Mouse (Mus musculus) hindbrain, postnatal 0 days (tissue): ENCODE data around the gene Olfm4. TPM values are rescaled to one million over a fixed set of nuclear protein-coding genes. Genes with fewer than 3 reads are reported as not detected.

Source experiments
- ATAC-seq: fragments of 200-750 bp; cut with Nextera tagmentation; 2 replicates; pipeline ENCODE4 v1.8.0; 2017; ENCODE audit warnings: mild to moderate bottlenecking, moderate TSS enrichment, moderate library complexity
- DNase-seq: peaks from one replicate; pipeline ENCODE4 v3.0.0-alpha.2; 2015; ENCODE audit warnings: low spot score
- H3K27ac ChIP-seq: fragments of 300-500 bp; sonication (generic); 2 replicates; pipeline ENCODE4 v1.5.1; 2014; ENCODE audit warnings: mild to moderate bottlenecking
- H3K27me3 ChIP-seq: fragments of 300-500 bp; sonication (generic); 2 replicates; pipeline ENCODE4 v1.6.1; 2014; ENCODE audit warnings: low read length, mixed read lengths; ENCODE audit not compliant: insufficient read depth
- H3K36me3 ChIP-seq: fragments of 300-500 bp; sonication (generic); 2 replicates; pipeline ENCODE4 v1.6.1; 2014; ENCODE audit warnings: low read length, mixed read lengths; ENCODE audit not compliant: insufficient read depth
- H3K4me1 ChIP-seq: fragments of 300-500 bp; sonication (generic); 2 replicates; pipeline ENCODE4 v1.6.1; 2014; ENCODE audit warnings: antibody characterized with exemption, low read length, mixed read lengths; ENCODE audit not compliant: insufficient read depth
- H3K4me2 ChIP-seq: fragments of 300-500 bp; sonication (generic); 2 replicates; pipeline ENCODE4 v1.6.1; 2014; ENCODE audit warnings: low read depth, mild to moderate bottlenecking, low read length, moderate library complexity, mixed read lengths
- H3K4me3 ChIP-seq: fragments of 300-500 bp; sonication (generic); 2 replicates; pipeline ENCODE4 v1.5.1; 2014; ENCODE audit warnings: low read length
- H3K9ac ChIP-seq: fragments of 300-500 bp; sonication (generic); replicated peaks from 2 replicates; pipeline ENCODE4 v1.6.1; 2014; ENCODE audit warnings: mild to moderate bottlenecking, low read length, moderate library complexity, mixed read lengths
- H3K9me3 ChIP-seq: fragments of 300-500 bp; sonication (generic); 2 replicates; pipeline ENCODE4 v1.6.1; 2016; ENCODE audit warnings: low read length, mixed read lengths
- CTCF ChIP-seq: IDR thresholded peaks from 2 replicates; pipeline ENCODE4 v1.5.1; 2016; ENCODE audit warnings: antibody characterized with exemption, control low read depth, low read depth
- WGBS: fragments of 180-500 bp; shearing (Covaris S2); extraction: QIAGEN DNeasy Blood & Tissue Kit; methylation state at CpG from one replicate; pipeline ENCODE4 v1.1.7; 2014; 5-methylcytosine and 5-hydroxymethylcytosine counted together
- polyA plus RNA-seq: library from polyadenylated mRNA; unstranded; fragments of >200 nt; fragmentation: Nextera tagmentation; extraction: Ambion mirVana; gene quantifications from 2 replicates; pipeline ENCODE4 v1.2.1, GENCODE M21; 2015
- total RNA-seq: library from RNA; depleted of rRNA; stranded (reverse); fragments of >200 nt; gene quantifications from 2 replicates; pipeline ENCODE4 v1.2.3, GENCODE M21; 2014

The Olfm4 gene
- total and polyA plus RNA-seq, 2 experiments from 2014 or later, result 0.68 to 1.2 TPM

DNA sequence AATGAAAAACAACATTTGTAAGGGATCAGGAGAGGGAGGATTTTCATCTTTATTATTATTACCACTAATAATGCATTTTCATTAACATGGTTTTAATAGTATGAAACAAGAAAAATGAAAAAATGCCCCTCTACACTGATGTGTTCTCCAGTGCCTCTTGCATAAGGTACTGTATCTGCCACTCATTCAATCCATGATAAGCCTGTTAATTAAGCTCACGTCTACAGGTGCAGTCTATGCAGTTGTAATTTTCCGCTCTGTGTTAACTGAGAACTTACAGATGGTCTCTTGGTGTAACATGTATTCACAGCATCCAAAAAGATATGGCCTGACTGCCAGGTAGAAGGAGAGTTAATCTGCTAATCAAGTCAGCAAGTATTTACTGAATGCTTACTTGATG, 22.3 kb upstream of the Olfm4 start:
- DNase-seq (peak; percentile 17), ATAC-seq (0 out of 2 replicates have a peak, but pooled peaks have one; percentile 55)
- H3K4me1 ChIP-seq, result no peaks in the 10 kb centered on the region
- no peak overlapping the region for H3K4me2 ChIP-seq
- H3K36me3 ChIP-seq, result no peaks in the 10 kb centered on the region
- H3K27me3 ChIP-seq, result no peaks in the 10 kb centered on the region
- no peak overlapping the region for H3K27ac ChIP-seq
- H3K4me3 ChIP-seq, result no peak overlapping the region
- no peak for TF ChIP-seq CTCF
- H3K9me3 ChIP-seq, result no peaks in the 10 kb centered on the region
- 69% methylated on average over 2 of the region's 2 CpGs for WGBS
- no peak overlapping the region for H3K9ac ChIP-seq

DNA sequence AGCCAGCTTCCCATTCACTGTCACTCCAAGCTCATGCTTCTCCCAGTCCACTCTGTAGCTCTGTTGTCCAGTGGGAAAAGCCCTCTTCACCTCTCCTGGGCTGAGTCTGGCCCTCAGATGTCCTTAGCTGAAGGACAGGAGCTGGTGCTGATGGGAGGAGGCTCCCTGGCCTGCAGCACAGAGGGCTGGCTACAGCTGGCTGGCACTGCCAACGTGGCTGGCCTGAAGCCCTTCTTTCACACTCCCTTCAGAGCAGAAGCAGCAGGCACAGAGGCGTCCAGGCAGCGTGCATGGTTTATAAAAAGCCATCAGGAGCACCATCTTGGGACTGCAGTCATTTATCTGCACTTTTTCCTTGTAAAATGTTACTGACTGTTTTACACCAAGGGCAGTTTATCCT, 13.7 kb upstream of the Olfm4 start:
- Histone ChIP-seq H3K36me3 (no peaks in the 10 kb centered on the region), H3K9ac (no peak overlapping the region), H3K9me3 (no peaks in the 10 kb centered on the region), H3K4me2 (no peak overlapping the region), H3K27ac (no peak overlapping the region), H3K27me3 (no peaks in the 10 kb centered on the region), H3K4me1 (0 out of 2 replicates have a peak, but pooled peaks cover 2% of the 10 kb centered on the region), H3K4me3 (no peak overlapping the region)
- 19% methylated on average over 3 of the region's 3 CpGs for WGBS
- peak; percentile 46 for DNase-seq
- ATAC-seq, result 0 out of 2 replicates have a peak, but pooled peaks have one; percentile 51
- no peak for TF ChIP-seq CTCF

DNA sequence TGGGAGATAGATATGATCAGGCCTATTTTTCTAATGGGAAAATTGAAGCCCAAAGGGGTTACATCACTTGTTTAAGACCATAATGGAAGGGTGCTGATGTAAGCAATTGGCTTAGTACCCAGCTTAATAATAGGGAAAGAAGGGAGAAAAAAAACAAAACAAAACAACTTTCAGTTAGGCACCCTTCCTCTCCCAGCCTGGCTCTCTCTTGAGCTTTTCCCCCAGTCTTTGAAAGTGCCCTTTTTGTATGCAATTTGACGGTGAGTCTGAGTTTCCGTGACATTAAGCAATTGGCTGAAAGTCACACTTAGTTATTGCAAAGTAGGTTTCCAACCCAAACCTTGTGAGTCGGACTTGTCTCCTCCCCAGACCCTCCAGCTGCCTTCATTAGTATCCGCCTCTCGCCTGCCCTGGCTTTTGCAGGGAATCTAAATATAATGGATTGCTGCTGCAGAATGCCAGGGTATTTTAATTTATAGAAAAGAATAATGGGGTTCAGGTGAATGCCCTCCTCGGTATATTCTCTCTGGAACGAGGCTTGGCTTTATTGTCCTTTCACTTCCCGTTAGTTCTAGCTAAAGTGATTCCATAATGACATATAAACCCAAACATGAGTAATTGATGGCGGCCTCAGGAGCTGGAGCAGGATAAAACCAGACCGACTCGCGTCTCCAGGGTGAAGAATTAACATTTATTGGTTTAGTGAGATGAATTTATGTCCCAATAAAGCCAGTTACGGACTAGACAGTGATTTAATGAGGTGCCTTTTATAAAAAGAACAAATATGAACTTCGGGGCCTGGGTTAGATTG, 12.7 kb upstream of the Olfm4 start:
- 58% methylated on average over 14 of the region's 14 CpGs for WGBS
- Histone ChIP-seq H3K4me3 (no peak overlapping the region), H3K9ac (no peak overlapping the region), H3K4me2 (no peak overlapping the region), H3K36me3 (no peaks in the 10 kb centered on the region), H3K27ac (no peak overlapping the region), H3K27me3 (no peaks in the 10 kb centered on the region), H3K4me1 (0 out of 2 replicates have a peak, but pooled peaks cover 2% of the 10 kb centered on the region), H3K9me3 (no peaks in the 10 kb centered on the region)
- no peak for TF ChIP-seq CTCF
- no peak for ATAC-seq
- peak; percentile 8 for DNase-seq

DNA sequence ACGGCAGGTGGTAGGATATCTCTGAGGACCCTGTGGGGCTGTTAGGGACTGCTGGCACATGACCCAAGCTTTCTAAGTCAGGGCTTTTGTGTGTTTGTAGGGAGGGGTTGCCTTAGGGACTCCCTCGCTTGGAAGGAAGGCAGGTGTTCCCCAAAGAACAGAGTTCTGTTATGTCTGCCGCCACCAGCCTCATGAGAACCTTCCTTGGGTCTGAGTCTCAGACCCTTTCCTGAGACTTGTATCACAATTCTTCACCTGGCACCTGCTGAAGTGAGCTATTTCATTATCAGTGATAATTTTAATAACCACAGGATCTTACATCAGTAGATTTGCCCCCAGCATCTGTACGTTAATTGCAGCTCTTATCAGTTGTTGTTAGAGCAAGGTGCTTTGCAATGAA, 2.4 kb upstream of the Olfm4 start:
- ATAC-seq, result no peak
- Histone ChIP-seq H3K4me1 (no peaks in the 10 kb centered on the region), H3K36me3 (no peaks in the 10 kb centered on the region), H3K9me3 (no peaks in the 10 kb centered on the region), H3K27me3 (no peaks in the 10 kb centered on the region), H3K9ac (no peak overlapping the region), H3K4me2 (no peak overlapping the region), H3K27ac (no peak overlapping the region), H3K4me3 (no peak overlapping the region)
- no peak for DNase-seq
- no peak for TF ChIP-seq CTCF
- 94% methylated on average over 4 of the region's 4 CpGs for WGBS

DNA sequence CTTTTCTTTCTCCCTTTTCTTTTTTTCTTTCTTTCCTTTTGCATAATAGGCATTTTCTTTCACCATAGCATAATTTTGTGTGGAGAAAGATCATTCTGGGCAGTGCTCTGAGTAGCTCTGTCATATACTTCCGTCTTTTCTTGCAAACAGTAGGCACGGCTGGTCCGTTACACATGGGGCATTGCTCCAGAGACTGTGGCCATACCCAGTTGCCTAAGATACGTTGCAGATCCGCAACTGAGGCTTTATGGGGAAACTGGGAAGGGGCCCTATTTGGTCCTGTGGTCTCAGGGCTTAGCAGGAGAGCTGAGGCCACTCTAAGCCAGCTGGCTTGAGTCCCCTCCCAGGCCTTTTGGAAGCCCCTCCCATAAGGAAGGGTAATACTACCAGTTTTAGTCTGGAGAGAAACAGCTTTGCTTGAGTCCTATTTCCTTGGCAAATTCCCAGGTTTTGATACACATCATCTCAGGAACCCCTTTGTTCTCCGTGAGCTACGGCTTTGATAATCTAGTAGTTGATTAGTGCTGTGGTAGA, 1.3 kb downstream of the Olfm4 start:
- no peak for DNase-seq
- Histone ChIP-seq H3K4me3 (no peak overlapping the region), H3K27me3 (no peaks in the 10 kb centered on the region), H3K9me3 (no peaks in the 10 kb centered on the region), H3K36me3 (no peaks in the 10 kb centered on the region), H3K27ac (no peak overlapping the region), H3K4me2 (no peak overlapping the region), H3K4me1 (no peaks in the 10 kb centered on the region), H3K9ac (no peak overlapping the region)
- ATAC-seq, result no peak
- no peak for TF ChIP-seq CTCF
- WGBS, result 79% methylated on average over 7 of the region's 7 CpGs

DNA sequence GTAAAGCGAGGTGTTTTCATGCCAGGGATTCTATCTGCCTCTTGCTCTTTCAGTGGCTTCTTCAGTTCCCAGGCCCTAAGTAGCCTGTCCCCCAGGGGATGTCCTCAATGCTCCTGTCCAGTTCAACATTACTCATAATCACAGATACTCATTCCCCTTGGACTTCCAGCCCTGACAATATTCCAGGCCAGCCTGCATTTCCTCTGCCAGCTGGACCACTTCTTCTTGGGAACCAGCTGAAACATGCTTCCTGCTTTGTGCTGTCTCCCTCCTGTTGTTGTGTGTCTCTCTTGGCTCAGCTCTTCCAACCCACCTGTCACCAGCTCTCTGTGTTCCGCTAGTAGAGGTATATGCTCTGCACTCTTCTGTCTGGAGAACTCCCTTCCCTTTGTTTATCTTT, 1.8 kb downstream of the Olfm4 start:
- no peak for ATAC-seq
- peak; percentile 30 for DNase-seq
- no peak for TF ChIP-seq CTCF
- Histone ChIP-seq H3K4me3 (no peak overlapping the region), H3K9ac (no peak overlapping the region), H3K4me2 (no peak overlapping the region), H3K27ac (no peak overlapping the region), H3K9me3 (no peaks in the 10 kb centered on the region), H3K36me3 (no peaks in the 10 kb centered on the region), H3K4me1 (no peaks in the 10 kb centered on the region), H3K27me3 (no peaks in the 10 kb centered on the region)
- 86% methylated on average over 2 of the region's 2 CpGs for WGBS

DNA sequence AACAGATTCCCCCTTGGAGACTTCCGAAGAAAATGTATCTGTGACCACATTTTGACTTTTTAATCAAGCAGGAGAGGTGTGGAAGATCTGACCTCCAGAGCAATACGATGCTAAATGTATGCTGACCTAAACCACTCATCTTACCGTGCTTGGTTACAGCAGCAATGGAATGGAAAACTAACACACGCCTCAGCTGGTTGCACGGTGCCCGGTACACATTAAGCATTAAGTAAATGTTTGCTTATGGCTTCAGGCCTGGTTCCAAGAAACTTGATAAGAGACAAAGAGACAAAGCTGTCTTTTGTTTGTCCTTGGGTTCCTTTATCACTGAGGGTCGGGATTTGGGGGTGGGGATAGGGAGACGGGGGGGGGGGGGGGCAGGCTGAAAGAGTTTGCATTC, 3.0 kb downstream of the Olfm4 start:
- TF ChIP-seq CTCF, result no peak
- Histone ChIP-seq H3K9ac (no peak overlapping the region), H3K4me1 (no peaks in the 10 kb centered on the region), H3K9me3 (no peaks in the 10 kb centered on the region), H3K27ac (no peak overlapping the region), H3K4me3 (no peak overlapping the region), H3K4me2 (no peak overlapping the region), H3K36me3 (no peaks in the 10 kb centered on the region), H3K27me3 (no peaks in the 10 kb centered on the region)
- WGBS, result 65% methylated on average over 8 of the region's 8 CpGs
- ATAC-seq, result no peak
- DNase-seq, result no peak
